Mouse (Mus musculus): ENCODE measurements around the gene Per1. TPM values are rescaled to one million over a fixed set of nuclear protein-coding genes. Genes with fewer than 3 reads are reported as not detected.

Gene Per1
- total and polyA plus RNA-seq, 3 experiments: 8.9 to 55.5 (median 40.6) TPM

DNA sequence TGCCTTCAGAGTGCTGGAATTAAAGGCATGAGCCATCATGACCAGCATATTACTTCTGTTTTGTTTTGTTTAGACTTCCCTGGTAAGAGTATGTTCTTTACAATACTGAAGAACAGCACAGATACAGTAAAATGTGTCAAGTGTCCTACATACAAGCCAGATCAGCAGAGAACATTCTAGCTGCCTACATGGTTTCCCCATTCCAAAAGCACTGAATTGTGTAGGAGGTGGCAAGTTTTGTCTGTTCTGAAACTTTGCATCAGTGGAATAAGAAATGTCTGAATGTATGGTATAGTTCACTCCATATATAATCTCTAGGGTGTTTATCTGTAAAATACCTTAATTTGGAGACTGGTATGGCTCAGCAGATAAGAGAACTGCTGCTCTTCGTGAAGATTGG lies 60.3 kb downstream of the Per1 start:
- TF ChIP-seq POLR2AphosphoS5 (IDR thresholded peaks at IDR 0.05; ENCODE audit: insufficient replicate concordance, low read depth, low read length) (no peak), GATA1 (IDR thresholded peaks at IDR 0.05; ENCODE audit: borderline replicate concordance, low read length) (no peak), CTCF (IDR thresholded peaks at IDR 0.05; ENCODE audit: low read depth, low read length) (no peak), TAL1 (conservative IDR thresholded peaks at IDR 0.05; ENCODE audit: low read depth, low read length) (no peak), GATA2 (IDR thresholded peaks at IDR 0.05; ENCODE audit: borderline replicate concordance, low read depth, low read length) (no peak)
- no peak for ATAC-seq (ENCODE audit: extremely low read depth, insufficient number of reproducible peaks, low FRiP score, poor library complexity, severe bottlenecking)
- H3K4me1 ChIP-seq (ENCODE audit: insufficient read depth, low read depth, low read length): peaks cover 2% of the 10 kb centered on the region; the same call in 1 of the 2 replicates

DNA sequence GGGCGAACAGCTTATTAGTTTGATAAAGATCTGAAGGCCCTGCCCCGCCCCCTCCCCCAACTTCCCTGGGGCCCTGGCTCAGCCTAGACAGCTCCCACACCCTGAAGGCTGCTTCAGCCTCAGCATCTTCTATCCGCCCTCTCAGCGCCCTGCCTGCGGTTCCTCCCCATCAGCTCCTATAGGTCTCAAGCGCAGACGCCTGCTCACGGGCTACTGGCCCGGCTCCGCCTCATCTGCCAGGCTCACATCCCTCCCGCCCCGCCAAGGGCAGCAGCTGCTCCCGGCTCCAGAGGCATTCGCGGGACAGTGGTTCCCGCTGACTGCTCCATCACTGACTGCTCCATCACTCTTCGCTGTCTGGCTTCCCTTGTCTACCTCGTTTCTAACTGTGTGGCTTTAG lies 61.8 kb downstream of the Per1 start, which contains the start of gene Alox12b:
Alox12b (plus strand) TSS at position 190 of the 400 bp plus-strand sequence.
- Histone ChIP-seq H3K4me3 (ENCODE audit: low read depth, low read length) (no peak within 1 kb of the TSS), H3K4me1 (ENCODE audit: insufficient read depth, low read depth, low read length) (no peaks in the 10 kb centered on the region; the same call in 1 of the 2 replicates), H3K27me3 (ENCODE audit: insufficient read depth, low read length) (peaks cover 37% of the 10 kb centered on the region), H3K9me3 (replicated peaks) (no peaks in the 10 kb centered on the region), H3K36me3 (replicated peaks) (no peaks in the 10 kb centered on the region)
- TF ChIP-seq GATA2 (IDR thresholded peaks at IDR 0.05; ENCODE audit: borderline replicate concordance, low read depth, low read length): no peak
- no peak for TF ChIP-seq TAL1 (conservative IDR thresholded peaks at IDR 0.05; ENCODE audit: low read depth, low read length)
- TF ChIP-seq CTCF (IDR thresholded peaks at IDR 0.05; ENCODE audit: low read depth, low read length): no peak
- no peak for TF ChIP-seq POLR2AphosphoS5 (IDR thresholded peaks at IDR 0.05; ENCODE audit: insufficient replicate concordance, low read depth, low read length)
- TF ChIP-seq GATA1 (IDR thresholded peaks at IDR 0.05; ENCODE audit: borderline replicate concordance, low read length): no peak
- ATAC-seq (ENCODE audit: extremely low read depth, insufficient number of reproducible peaks, low FRiP score, poor library complexity, severe bottlenecking): no peak
- no peak for DNase-seq (ENCODE audit: low spot score)

More for the DNA sequence above, 60.3 kb downstream of the Per1 start:
- Histone ChIP-seq H3K27me3 (ENCODE audit: insufficient read depth, low read length) (peaks cover 44% of the 10 kb centered on the region), H3K4me3 (ENCODE audit: low read depth, low read length) (no peak overlapping the region), H3K36me3 (replicated peaks) (no peaks in the 10 kb centered on the region), H3K9me3 (replicated peaks) (no peaks in the 10 kb centered on the region)
- DNase-seq (ENCODE audit: low spot score): no peak

Other genes starting within 250 kb of the Per1 start
Only the 20 nearest of the 23 such genes appear.
- 39.4 and 48.7 TPM in 2 replicates for gene Ndel1, start 223.4 kb upstream of the Per1 start, total RNA-seq (2014; fragmentation: Nextera tagmentation)
- 52.3 and 64.3 TPM in 2 replicates for gene Ndel1, start 223.4 kb upstream of the Per1 start, total RNA-seq (2017)
- gene Ndel1, start 223.4 kb upstream of the Per1 start, polyA plus RNA-seq (2012): 26.2 and 40.3 TPM in 2 replicates
- gene Rnf222, start 206.7 kb upstream of the Per1 start, total RNA-seq (2014; fragmentation: Nextera tagmentation): not detected in 2 replicates
- 0.06 and 0.11 TPM in 2 replicates for gene Rnf222, start 206.7 kb upstream of the Per1 start, total RNA-seq (2017)
- gene Rnf222, start 206.7 kb upstream of the Per1 start, polyA plus RNA-seq (2012): not detected in 2 replicates
- 1,627 and 1,719 TPM in 2 replicates for gene Rpl26, start 193.6 kb upstream of the Per1 start, total RNA-seq (2014; fragmentation: Nextera tagmentation)
- 4,471 and 4,820 TPM in 2 replicates for gene Rpl26, start 193.6 kb upstream of the Per1 start, total RNA-seq (2017)
- 273 and 318 TPM in 2 replicates for gene Rpl26, start 193.6 kb upstream of the Per1 start, polyA plus RNA-seq (2012)
- not detected in 2 replicates for gene Odf4, start 168.1 kb upstream of the Per1 start, total RNA-seq (2014; fragmentation: Nextera tagmentation)
- not detected in 2 replicates for gene Odf4, start 168.1 kb upstream of the Per1 start, total RNA-seq (2017)
- gene Odf4, start 168.1 kb upstream of the Per1 start, polyA plus RNA-seq (2012): not detected in 2 replicates
- not detected in 2 replicates for gene Arhgef15, start 137.7 kb upstream of the Per1 start, total RNA-seq (2014; fragmentation: Nextera tagmentation)
- 0.12 and 0.22 TPM in 2 replicates for gene Arhgef15, start 137.7 kb upstream of the Per1 start, total RNA-seq (2017)
- gene Arhgef15, start 137.7 kb upstream of the Per1 start, polyA plus RNA-seq (2012): not detected in 2 replicates
- gene Slc25a35, start 127.1 kb upstream of the Per1 start, total RNA-seq (2014; fragmentation: Nextera tagmentation): 5.2 and 5.8 TPM in 2 replicates
- gene Slc25a35, start 127.1 kb upstream of the Per1 start, total RNA-seq (2017): 0.93 and 1.1 TPM in 2 replicates
- gene Slc25a35, start 127.1 kb upstream of the Per1 start, polyA plus RNA-seq (2012): 1.2 and 1.3 TPM in 2 replicates
- gene Rangrf, start 120.0 kb upstream of the Per1 start, total RNA-seq (2014; fragmentation: Nextera tagmentation): 16.1 and 21.8 TPM in 2 replicates
- gene Rangrf, start 120.0 kb upstream of the Per1 start, total RNA-seq (2017): 16.2 and 18.4 TPM in 2 replicates
- 7.8 and 8.1 TPM in 2 replicates for gene Rangrf, start 120.0 kb upstream of the Per1 start, polyA plus RNA-seq (2012)
- 83.4 and 107 TPM in 2 replicates for gene Pfas, start 86.8 kb upstream of the Per1 start, total RNA-seq (2014; fragmentation: Nextera tagmentation)
- gene Pfas, start 86.8 kb upstream of the Per1 start, total RNA-seq (2017): 34.4 and 36.2 TPM in 2 replicates
- gene Pfas, start 86.8 kb upstream of the Per1 start, polyA plus RNA-seq (2012): 41.3 and 62.8 TPM in 2 replicates
- gene Ctc1, start 79.3 kb upstream of the Per1 start, total RNA-seq (2014; fragmentation: Nextera tagmentation): 83.8 and 96.5 TPM in 2 replicates
- 15.2 and 19.9 TPM in 2 replicates for gene Ctc1, start 79.3 kb upstream of the Per1 start, total RNA-seq (2017)
- 73.4 and 104 TPM in 2 replicates for gene Ctc1, start 79.3 kb upstream of the Per1 start, polyA plus RNA-seq (2012)
- gene Aurkb, start 49.6 kb upstream of the Per1 start, total RNA-seq (2014; fragmentation: Nextera tagmentation): 176 and 241 TPM in 2 replicates
- 117 and 133 TPM in 2 replicates for gene Aurkb, start 49.6 kb upstream of the Per1 start, total RNA-seq (2017)
- gene Aurkb, start 49.6 kb upstream of the Per1 start, polyA plus RNA-seq (2012): 296 TPM in 2 replicates
- 5.3 and 6.4 TPM in 2 replicates for gene Borcs6, start 35.5 kb upstream of the Per1 start, total RNA-seq (2014; fragmentation: Nextera tagmentation)
- 6.1 and 8.2 TPM in 2 replicates for gene Borcs6, start 35.5 kb upstream of the Per1 start, total RNA-seq (2017)
- gene Borcs6, start 35.5 kb upstream of the Per1 start, polyA plus RNA-seq (2012): 25.9 and 37.4 TPM in 2 replicates
- 28.3 and 38.2 TPM in 2 replicates for gene Tmem107, start 24.4 kb upstream of the Per1 start, total RNA-seq (2014; fragmentation: Nextera tagmentation)
- gene Tmem107, start 24.4 kb upstream of the Per1 start, total RNA-seq (2017): 17.2 and 34.2 TPM in 2 replicates
- gene Tmem107, start 24.4 kb upstream of the Per1 start, polyA plus RNA-seq (2012): 70.8 and 77.9 TPM in 2 replicates
- 98.4 and 104 TPM in 2 replicates for gene Vamp2, start 6.7 kb upstream of the Per1 start, total RNA-seq (2014; fragmentation: Nextera tagmentation)
- gene Vamp2, start 6.7 kb upstream of the Per1 start, total RNA-seq (2017): 4.4 and 5.8 TPM in 2 replicates
- 31.8 and 32.8 TPM in 2 replicates for gene Vamp2, start 6.7 kb upstream of the Per1 start, polyA plus RNA-seq (2012)
- gene Hes7, start 25.2 kb downstream of the Per1 start, total RNA-seq (2014; fragmentation: Nextera tagmentation): 0.53 TPM in 1 of 2 replicates, not detected in the other
- 0.22 TPM in 1 of 2 replicates, not detected in the other for gene Hes7, start 25.2 kb downstream of the Per1 start, total RNA-seq (2017)
- 1.2 and 2.0 TPM in 2 replicates for gene Hes7, start 25.2 kb downstream of the Per1 start, polyA plus RNA-seq (2012)
- 1.4 TPM in 2 replicates for gene 9130213A22Rik, start 27.4 kb downstream of the Per1 start, total RNA-seq (2014; fragmentation: Nextera tagmentation)
- 0.17 and 0.82 TPM in 2 replicates for gene 9130213A22Rik, start 27.4 kb downstream of the Per1 start, total RNA-seq (2017)
- 0.10 and 0.25 TPM in 2 replicates for gene 9130213A22Rik, start 27.4 kb downstream of the Per1 start, polyA plus RNA-seq (2012)
- gene Aloxe3, start 30.7 kb downstream of the Per1 start, total RNA-seq (2014; fragmentation: Nextera tagmentation): 1.3 TPM in 1 of 2 replicates, not detected in the other
- gene Aloxe3, start 30.7 kb downstream of the Per1 start, total RNA-seq (2017): 0.16 TPM in 1 of 2 replicates, not detected in the other
- gene Aloxe3, start 30.7 kb downstream of the Per1 start, polyA plus RNA-seq (2012): 0.01 TPM in 1 of 2 replicates, not detected in the other
- not detected in 2 replicates for gene Alox12b, start 61.8 kb downstream of the Per1 start, total RNA-seq (2014; fragmentation: Nextera tagmentation)
- gene Alox12b, start 61.8 kb downstream of the Per1 start, total RNA-seq (2017): not detected in 2 replicates
- not detected in 2 replicates for gene Alox12b, start 61.8 kb downstream of the Per1 start, polyA plus RNA-seq (2012)
- not detected in 2 replicates for gene Alox8, start 102.6 kb downstream of the Per1 start, total RNA-seq (2014; fragmentation: Nextera tagmentation)
- 0.06 and 0.49 TPM in 2 replicates for gene Alox8, start 102.6 kb downstream of the Per1 start, total RNA-seq (2017)
- gene Alox8, start 102.6 kb downstream of the Per1 start, polyA plus RNA-seq (2012): not detected in 2 replicates
- not detected in 2 replicates for gene Gucy2e, start 141.8 kb downstream of the Per1 start, total RNA-seq (2014; fragmentation: Nextera tagmentation)
- 0.05 and 0.06 TPM in 2 replicates for gene Gucy2e, start 141.8 kb downstream of the Per1 start, total RNA-seq (2017)
- not detected in 2 replicates for gene Gucy2e, start 141.8 kb downstream of the Per1 start, polyA plus RNA-seq (2012)
- 30.3 and 42.0 TPM in 2 replicates for gene Cntrob, start 228.6 kb downstream of the Per1 start, total RNA-seq (2014; fragmentation: Nextera tagmentation)
- 19.2 and 26.0 TPM in 2 replicates for gene Cntrob, start 228.6 kb downstream of the Per1 start, total RNA-seq (2017)
- gene Cntrob, start 228.6 kb downstream of the Per1 start, polyA plus RNA-seq (2012): 30.8 and 35.4 TPM in 2 replicates